ENCODE assay signal across 8 mouse cellular contexts in the genomic region with DNA sequence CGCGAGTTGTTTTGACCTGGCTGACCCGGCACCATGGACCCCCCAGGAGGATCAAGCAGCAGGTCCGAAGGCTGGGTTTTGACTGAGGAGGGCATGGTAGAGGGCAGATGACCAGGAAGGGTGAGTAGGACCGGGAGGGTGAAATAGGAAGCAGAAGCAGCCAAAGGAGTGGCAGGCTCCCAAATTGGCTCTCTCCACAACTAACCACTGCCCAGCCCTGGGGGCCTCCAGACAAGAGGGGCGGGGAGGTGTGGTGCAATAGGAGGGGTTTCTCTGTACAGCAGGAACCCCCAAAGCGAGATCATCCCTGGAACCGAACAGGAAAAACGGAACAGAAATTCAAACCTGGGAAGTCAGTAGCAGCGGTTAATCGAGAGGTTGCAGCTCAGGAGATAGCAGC. TPM values are rescaled to one million over a fixed set of nuclear protein-coding genes. Genes with fewer than 3 reads are reported as not detected.
DNase-seq lines count a peak whose midpoint lies in the region; ATAC-seq and TF ChIP-seq lines count a peak whose summit lies in the region.

No protein-coding gene starts in this region.

- no peaks in the 10 kb centered on the region for H3K27me3 ChIP-seq in ES-Bruce4 (ENCODE audit: control insufficient read depth, insufficient read depth, low read length, poor library complexity, severe bottlenecking)
- peaks cover 21% of the 10 kb centered on the region for H3K27me3 ChIP-seq in forebrain, embryonic 13.5 days
- H3K27me3 ChIP-seq in limb, embryonic 10.5 days (ENCODE audit: low read depth, poor library complexity, severe bottlenecking) = peaks cover 34% of the 10 kb centered on the region
- peaks cover 33% of the 10 kb centered on the region for H3K27me3 ChIP-seq in midbrain, embryonic 13.5 days

- H3K4me1 ChIP-seq in ES-Bruce4 (ENCODE audit: control insufficient read depth, insufficient read depth, low read length) = no peaks in the 10 kb centered on the region
- peaks cover 13% of the 10 kb centered on the region for H3K4me1 ChIP-seq in forebrain, embryonic 13.5 days
- H3K4me1 ChIP-seq in limb, embryonic 10.5 days = peaks cover 33% of the 10 kb centered on the region
- peaks cover 24% of the 10 kb centered on the region for H3K4me1 ChIP-seq in midbrain, embryonic 13.5 days (replicated peaks)

- DNase-seq in adrenal gland, postnatal 10 days = peak; percentile 18
- DNase-seq in adrenal gland, postnatal 4 days (ENCODE audit: low spot score in 2 of 2) = no peak
- DNase-seq in limb, embryonic 10.5 days (ENCODE audit: low spot score) = no peak
- DNase-seq in right cerebral cortex, postnatal 36 days (ENCODE audit: low spot score in 2 of 2) = no peak
- no peak for DNase-seq in layer of hippocampus, adult 18-20 months (ENCODE audit: low spot score in 2 of 2)

- no peak for ATAC-seq in forebrain, embryonic 13.5 days
- 0 out of 2 replicates have a peak, but pooled peaks have one; percentile 9 for ATAC-seq in midbrain, embryonic 13.5 days

- H3K9ac ChIP-seq in ES-Bruce4 (ENCODE audit: low read depth, poor library complexity, severe bottlenecking) = peak overlapping the region; percentile 66
- H3K9ac ChIP-seq in forebrain, embryonic 13.5 days = peak overlapping the region; percentile 78
- H3K9ac ChIP-seq in midbrain, embryonic 13.5 days (replicated peaks) = peak overlapping the region; percentile 78

- no peak for TF ChIP-seq POLR2A in ES-Bruce4 (IDR thresholded peaks at IDR 0.05; ENCODE audit: insufficient read depth, low read length)

- no peak for TF ChIP-seq EP300 in ES-Bruce4 (IDR thresholded peaks at IDR 0.05; ENCODE audit: insufficient read depth, low read depth, low read length)

- H3K27ac ChIP-seq in ES-Bruce4 (ENCODE audit: insufficient read depth, low read length) = no peak overlapping the region
- no peak overlapping the region for H3K27ac ChIP-seq in forebrain, embryonic 13.5 days
- H3K27ac ChIP-seq in limb, embryonic 10.5 days = peak overlapping the region; percentile 82
- no peak overlapping the region for H3K27ac ChIP-seq in midbrain, embryonic 13.5 days

- no peaks in the 10 kb centered on the region for H3K9me3 ChIP-seq in ES-Bruce4 (replicated peaks; ENCODE audit: control insufficient read depth, insufficient read depth, low read length, poor library complexity, severe bottlenecking)
- H3K9me3 ChIP-seq in forebrain, embryonic 13.5 days (replicated peaks) = no peaks in the 10 kb centered on the region
- no peaks in the 10 kb centered on the region for H3K9me3 ChIP-seq in limb, embryonic 10.5 days (replicated peaks)
- no peaks in the 10 kb centered on the region for H3K9me3 ChIP-seq in midbrain, embryonic 13.5 days

- 0% methylated on average over 11 of the region's 11 CpGs for WGBS in forebrain, embryonic 13.5 days
- WGBS in limb, embryonic 10.5 days = under 1% methylated on average over 11 of the region's 11 CpGs
- WGBS in midbrain, embryonic 13.5 days = 1% methylated on average over 11 of the region's 11 CpGs

- TF ChIP-seq CTCF in ES-Bruce4 (IDR thresholded peaks at IDR 0.05; ENCODE audit: low read depth, low read length) = no peak

- H3K4me2 ChIP-seq in forebrain, embryonic 13.5 days = peak overlapping the region; percentile 94
- peak overlapping the region; percentile 92 for H3K4me2 ChIP-seq in midbrain, embryonic 13.5 days (replicated peaks)

- H3K4me3 ChIP-seq in ES-Bruce4 (ENCODE audit: low read depth, low read length) = peak overlapping the region; percentile 72
- H3K4me3 ChIP-seq in forebrain, embryonic 13.5 days = peak overlapping the region; percentile 75
- peak overlapping the region; percentile 80 for H3K4me3 ChIP-seq in limb, embryonic 10.5 days
- H3K4me3 ChIP-seq in midbrain, embryonic 13.5 days (replicated peaks) = peak overlapping the region; percentile 79

- no peaks in the 10 kb centered on the region for H3K36me3 ChIP-seq in ES-Bruce4 (ENCODE audit: control insufficient read depth, insufficient read depth, low read length, poor library complexity, severe bottlenecking)
- no peaks in the 10 kb centered on the region for H3K36me3 ChIP-seq in forebrain, embryonic 13.5 days (ENCODE audit: poor library complexity, severe bottlenecking)
- H3K36me3 ChIP-seq in limb, embryonic 10.5 days = no peaks in the 10 kb centered on the region; the same call in 1 of the 2 replicates
- no peaks in the 10 kb centered on the region for H3K36me3 ChIP-seq in midbrain, embryonic 13.5 days

RNA-seq across cellular contexts. Expression of a gene that starts 0.7 kb away (rescaled TPM):
- total RNA-seq in adrenal gland, postnatal 10 days (2021) = 10 to 100 TPM; 10.6 to 19.8 TPM
- total RNA-seq in adrenal gland, postnatal 4 days (2021) = 10 to 100 TPM; 24.5 to 33.2 TPM
- 17.3 and 17.8 TPM in 2 replicates for polyA plus RNA-seq in ES-Bruce4 (2011; ENCODE audit: insufficient read depth, insufficient read length, low read depth, missing spikeins)
- polyA plus RNA-seq in forebrain, embryonic 13.5 days (2015; fragmentation: Nextera tagmentation; extraction: Ambion mirVana) = 7.5 and 10.3 TPM in 2 replicates
- 5.6 and 7.9 TPM in 2 replicates for polyA plus RNA-seq in limb, embryonic 10.5 days (2016; fragmentation: Nextera tagmentation; extraction: Ambion mirVana)
- polyA plus RNA-seq in midbrain, embryonic 13.5 days (2015; fragmentation: Nextera tagmentation; extraction: Ambion mirVana) = 18.3 and 20.7 TPM in 2 replicates
- 10 to 100 TPM; 43.3 to 56.1 TPM for total RNA-seq in layer of hippocampus, adult 18-20 months (2021)

RNA-seq across cellular contexts. Expression of a gene that starts 2.4 kb away (rescaled TPM):
- total RNA-seq in adrenal gland, postnatal 10 days (2021) = 10 to 100 TPM in 1 of 2 experiments, 1 to 10 TPM in 1; 9.5 to 11.4 TPM
- 10 to 100 TPM; 10.8 to 15.5 TPM for total RNA-seq in adrenal gland, postnatal 4 days (2021)
- polyA plus RNA-seq in ES-Bruce4 (2011; ENCODE audit: insufficient read depth, insufficient read length, low read depth, missing spikeins) = 25.4 and 26.9 TPM in 2 replicates
- polyA plus RNA-seq in forebrain, embryonic 13.5 days (2015; fragmentation: Nextera tagmentation; extraction: Ambion mirVana) = 20.4 and 21.5 TPM in 2 replicates
- 23.9 and 26.9 TPM in 2 replicates for polyA plus RNA-seq in limb, embryonic 10.5 days (2016; fragmentation: Nextera tagmentation; extraction: Ambion mirVana)
- 14.9 and 17.9 TPM in 2 replicates for polyA plus RNA-seq in midbrain, embryonic 13.5 days (2015; fragmentation: Nextera tagmentation; extraction: Ambion mirVana)
- total RNA-seq in layer of hippocampus, adult 18-20 months (2021) = 10 to 100 TPM; 13.0 to 14.8 TPM

RNA-seq across cellular contexts. Expression of a gene that starts 23.4 kb away (rescaled TPM):
- 100 to 1,000 TPM in 1 of 2 experiments, 10 to 100 TPM in 1; 87.9 to 101 TPM for total RNA-seq in adrenal gland, postnatal 10 days (2021)
- 100 to 1,000 TPM; 133 to 140 TPM for total RNA-seq in adrenal gland, postnatal 4 days (2021)
- 183 and 208 TPM in 2 replicates for polyA plus RNA-seq in ES-Bruce4 (2011; ENCODE audit: insufficient read depth, insufficient read length, low read depth, missing spikeins)
- polyA plus RNA-seq in forebrain, embryonic 13.5 days (2015; fragmentation: Nextera tagmentation; extraction: Ambion mirVana) = 310 and 345 TPM in 2 replicates
- polyA plus RNA-seq in limb, embryonic 10.5 days (2016; fragmentation: Nextera tagmentation; extraction: Ambion mirVana) = 278 and 297 TPM in 2 replicates
- polyA plus RNA-seq in midbrain, embryonic 13.5 days (2015; fragmentation: Nextera tagmentation; extraction: Ambion mirVana) = 302 and 303 TPM in 2 replicates
- 10 to 100 TPM; 68.4 to 76.9 TPM for total RNA-seq in layer of hippocampus, adult 18-20 months (2021)

RNA-seq across cellular contexts. Expression of a gene that starts 33.4 kb away (rescaled TPM):
- total RNA-seq in adrenal gland, postnatal 10 days (2021) = 1 to 10 TPM; 2.3 to 4.6 TPM
- 1 to 10 TPM; 5.2 to 5.9 TPM for total RNA-seq in adrenal gland, postnatal 4 days (2021)
- polyA plus RNA-seq in ES-Bruce4 (2011; ENCODE audit: insufficient read depth, insufficient read length, low read depth, missing spikeins) = 2.2 and 3.1 TPM in 2 replicates
- polyA plus RNA-seq in forebrain, embryonic 13.5 days (2015; fragmentation: Nextera tagmentation; extraction: Ambion mirVana) = 0.97 and 1.3 TPM in 2 replicates
- 4.4 and 4.5 TPM in 2 replicates for polyA plus RNA-seq in limb, embryonic 10.5 days (2016; fragmentation: Nextera tagmentation; extraction: Ambion mirVana)
- polyA plus RNA-seq in midbrain, embryonic 13.5 days (2015; fragmentation: Nextera tagmentation; extraction: Ambion mirVana) = 1.8 and 2.2 TPM in 2 replicates
- total RNA-seq in layer of hippocampus, adult 18-20 months (2021) = under 1 TPM; 0.36 to 0.59 TPM
